Mouse (Mus musculus) spleen, adult 2 months (tissue): ENCODE results near the gene 2410137M14Rik. TPM values are rescaled to one million over a fixed set of nuclear protein-coding genes. Genes with fewer than 3 reads are reported as not detected.
"Not testable (repeated sequence)": the region's sequence is repeated elsewhere in the genome, so short reads cannot be mapped to it uniquely, and the experiment has no call there.

Source experiments
- DNase-seq, 2 experiments: peaks; one replicate each; pipeline versions ENCODE4 v3.0.0 to v3.0.0-alpha.2; 2012 to 2021; ENCODE audit warnings: low spot score in 2 of 2, low read depth in 1 of 2
- H3K27ac ChIP-seq: fragments of 200-500 bp; 2 replicates; pipeline ENCODE4 v1.5.1; 2012; ENCODE audit warnings: low read length, inconsistent platforms; ENCODE audit not compliant: insufficient read depth
- H3K27me3 ChIP-seq: fragments of 200-500 bp; 2 replicates; pipeline ENCODE4 v1.6.1; 2012; ENCODE audit warnings: mild to moderate bottlenecking, moderate library complexity, low read length, inconsistent platforms; ENCODE audit not compliant: control insufficient read depth, insufficient read depth
- H3K36me3 ChIP-seq: fragments of 200-500 bp; 2 replicates; pipeline ENCODE4 v1.6.1; 2012; ENCODE audit warnings: mild to moderate bottlenecking, low read length, inconsistent platforms; ENCODE audit not compliant: control insufficient read depth, insufficient read depth
- H3K4me1 ChIP-seq: fragments of 200-500 bp; 2 replicates; pipeline ENCODE4 v1.6.1; 2011; ENCODE audit warnings: inconsistent platforms; ENCODE audit not compliant: control insufficient read depth, insufficient read depth, insufficient read length
- H3K4me3 ChIP-seq: fragments of 200-500 bp; 2 replicates; pipeline ENCODE4 v1.5.1; 2011; ENCODE audit warnings: mild to moderate bottlenecking, inconsistent platforms; ENCODE audit not compliant: insufficient read depth, insufficient read length; ENCODE audit errors: extremely low read depth
- CTCF ChIP-seq: fragments of 200-500 bp; IDR thresholded peaks from 2 replicates; pipeline ENCODE4 v1.5.1; 2011; ENCODE audit warnings: mild to moderate bottlenecking, inconsistent platforms; ENCODE audit not compliant: insufficient read depth, insufficient read length, insufficient replicate concordance; ENCODE audit errors: extremely low read depth
- POLR2A ChIP-seq: fragments of 200-500 bp; IDR thresholded peaks from 2 replicates; pipeline ENCODE4 v1.6.1; 2011; ENCODE audit warnings: low read depth, low read length, inconsistent platforms
- WGBS: fragments of 180-500 bp; shearing (Covaris S2); methylation state at CpG from one replicate; pipeline ENCODE4 v1.1.7; 2018; 5-methylcytosine and 5-hydroxymethylcytosine counted together
- polyA plus RNA-seq: library from polyadenylated mRNA; depleted of rRNA; stranded (reverse); fragments of >200 nt; gene quantifications from 2 replicates; pipeline ENCODE4 v1.2.3, GENCODE M21; 2012; rRNA removed

The 2410137M14Rik gene
- polyA plus RNA-seq = not detected in 2 replicates

GRCm38 (mm10) chr17:36981221-36981813 is at the start of gene 2410137M14Rik:
Gene 2410137M14Rik, minus strand, starts transcription at chr17:36981237.
- TF ChIP-seq POLR2A (no peak), CTCF (no peak)
- H3K4me3 ChIP-seq = no peak within 1 kb of the TSS
- H3K27ac ChIP-seq = no peak within 1 kb of the TSS
- no peaks in the 10 kb centered on the region for H3K4me1 ChIP-seq
- no peaks in the 10 kb centered on the region for H3K36me3 ChIP-seq
- DNase-seq = no peak
- WGBS = 37% methylated on average over 18 of the region's 18 CpGs
- no peaks in the 10 kb centered on the region for H3K27me3 ChIP-seq

- H3K27ac ChIP-seq = no peak overlapping the region
- TF ChIP-seq POLR2A (no peak), CTCF (no peak)
- H3K4me1 ChIP-seq = no peaks in the 10 kb centered on the region
- no peaks in the 10 kb centered on the region for H3K36me3 ChIP-seq
- 83% methylated on average over 8 of the region's 8 CpGs for WGBS
- no peak overlapping the region for H3K4me3 ChIP-seq
- no peak for DNase-seq
- no peaks in the 10 kb centered on the region for H3K27me3 ChIP-seq
These were observed 48.1 kb upstream of the 2410137M14Rik start for GRCm38 (mm10) chr17:37029162-37029561.

DNA sequence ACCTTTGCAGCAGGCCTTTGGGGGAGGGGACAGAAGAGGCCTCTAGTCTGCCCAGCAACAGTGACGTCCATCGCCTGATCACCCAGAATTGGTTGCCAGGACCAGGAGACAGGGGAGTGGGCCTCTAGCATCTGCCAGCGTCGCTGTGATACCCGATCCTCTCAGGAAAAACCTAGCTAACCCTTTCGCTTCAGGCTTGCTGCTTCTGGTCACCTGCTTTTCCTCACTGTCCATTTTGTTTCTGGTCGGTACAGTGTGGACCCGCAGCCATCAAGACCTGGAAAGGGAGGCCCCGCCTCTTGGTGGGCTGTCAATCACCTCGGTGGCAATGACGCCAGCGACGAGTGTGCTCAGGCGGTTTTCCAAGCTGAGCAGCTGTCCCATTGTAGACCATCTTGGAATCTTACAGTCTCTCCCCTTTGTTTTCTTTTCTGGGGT is 47.7 kb upstream of the 2410137M14Rik start:
- Histone ChIP-seq H3K27me3 (no peaks in the 10 kb centered on the region), H3K27ac (no peak overlapping the region), H3K4me1 (no peaks in the 10 kb centered on the region), H3K4me3 (peak overlapping the region; percentile 54), H3K36me3 (no peaks in the 10 kb centered on the region)
- WGBS = 4% methylated on average over 14 of the region's 14 CpGs
- TF ChIP-seq POLR2A (no peak), CTCF (no peak)
- DNase-seq = peak; percentile 50 to 64

DNA sequence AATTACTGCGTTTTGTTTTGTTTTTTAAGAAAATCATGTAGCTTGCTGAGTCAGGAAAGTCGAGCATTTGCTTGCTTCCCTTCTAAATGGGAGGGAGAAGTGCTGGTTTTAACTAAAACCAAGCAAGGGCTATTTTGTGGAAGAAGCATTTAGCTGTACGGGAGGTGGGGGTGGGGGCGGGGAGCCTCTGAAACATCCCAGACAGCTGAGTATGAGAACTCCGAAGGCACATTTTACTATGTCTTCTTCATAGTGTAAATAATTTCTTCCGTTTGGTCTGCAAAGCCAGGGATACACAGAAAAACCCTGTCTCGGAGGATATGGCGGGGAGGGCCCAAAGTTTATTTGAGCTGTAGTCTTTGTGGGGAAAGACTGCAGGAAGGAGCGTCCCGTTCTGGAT is 47.2 kb upstream of the 2410137M14Rik start:
- H3K4me1 ChIP-seq = no peaks in the 10 kb centered on the region
- TF ChIP-seq CTCF = no peak
- TF ChIP-seq POLR2A = no peak
- 56% methylated on average over 10 of the region's 10 CpGs for WGBS
- H3K27me3 ChIP-seq = no peaks in the 10 kb centered on the region
- H3K27ac ChIP-seq = no peak overlapping the region
- H3K36me3 ChIP-seq = no peaks in the 10 kb centered on the region
- DNase-seq = no peak
- no peak overlapping the region for H3K4me3 ChIP-seq

DNA sequence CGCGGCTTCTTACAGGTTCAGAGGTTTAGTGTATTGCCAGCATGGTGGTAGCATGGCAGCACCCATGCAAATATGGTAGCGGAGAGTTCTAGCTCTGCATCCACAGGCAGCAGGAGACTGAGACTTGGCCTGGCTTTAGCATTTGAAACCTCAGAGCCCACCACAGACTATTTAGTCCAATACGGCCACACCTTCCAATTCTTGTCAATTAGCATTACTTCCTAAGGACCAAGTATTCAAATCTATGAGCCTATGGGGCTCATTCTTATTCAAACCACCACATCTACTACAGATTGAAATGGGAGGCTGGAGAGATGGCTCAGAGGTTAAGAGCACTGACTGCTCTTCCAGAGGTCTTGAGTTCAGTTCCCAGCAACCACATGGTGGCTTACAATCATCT is 46.4 kb upstream of the 2410137M14Rik start:
- Histone ChIP-seq H3K4me3 (no peak overlapping the region), H3K27me3 (no peaks in the 10 kb centered on the region), H3K4me1 (peaks cover 2% of the 10 kb centered on the region; the same call in 1 of the 2 replicates), H3K27ac (no peak overlapping the region), H3K36me3 (no peaks in the 10 kb centered on the region)
- DNase-seq = no peak
- TF ChIP-seq CTCF = no peak
- TF ChIP-seq POLR2A = no peak
- 91% methylated on average over 4 of the region's 4 CpGs for WGBS

GRCm38 (mm10) chr17:37026425-37026824 is 45.4 kb upstream of the 2410137M14Rik start:
- Histone ChIP-seq H3K4me3 (no peak overlapping the region), H3K4me1 (peaks cover 2% of the 10 kb centered on the region; the same call in 1 of the 2 replicates), H3K36me3 (no peaks in the 10 kb centered on the region), H3K27me3 (no peaks in the 10 kb centered on the region), H3K27ac (no peak overlapping the region)
- TF ChIP-seq POLR2A (no peak), CTCF (no peak)
- DNase-seq = no peak
- WGBS = 85% methylated on average over 2 of the region's 2 CpGs

- H3K4me1 ChIP-seq = peaks cover 2% of the 10 kb centered on the region; the same call in 1 of the 2 replicates
- no peaks in the 10 kb centered on the region for H3K27me3 ChIP-seq
- no peak within 1 kb of the TSS for H3K27ac ChIP-seq
- 61% methylated on average over 9 of the region's 9 CpGs for WGBS
- H3K36me3 ChIP-seq = no peaks in the 10 kb centered on the region
- TF ChIP-seq POLR2A (no peak), CTCF (no peak)
- DNase-seq = no peak
- H3K4me3 ChIP-seq = no peak within 1 kb of the TSS
These were observed 41.9 kb upstream of the 2410137M14Rik start, which contains the start of gene Mog for GRCm38 (mm10) chr17:37022628-37023576. Gene Mog, minus strand, starts transcription at chr17:37023398.

- H3K27ac ChIP-seq, DNase-seq: not testable (repeated sequence)
- 93% methylated on average over 5 of the region's 5 CpGs for WGBS
These were observed 38.2 kb upstream of the 2410137M14Rik start for GRCm38 (mm10) chr17:37019242-37019641.

More at GRCm38 (mm10) chr17:37019242-37019641, 38.2 kb upstream of the 2410137M14Rik start:
- not testable (repeated sequence) for H3K36me3 ChIP-seq, H3K4me3 ChIP-seq, H3K27me3 ChIP-seq, H3K4me1 ChIP-seq
